Mouse (Mus musculus) right cerebral cortex, postnatal 14 days (tissue): Measurements from ENCODE around the gene Ndufv1.
A peak's percentile ranks its signal among the peaks of the same experiment; 100 is the strongest.
"Not testable (repeated sequence)": the region's sequence is repeated elsewhere in the genome, so short reads cannot be mapped to it uniquely, and the experiment has no call there.

Experiments used
- DNase-seq: peaks from one replicate; pipeline ENCODE4 v3.0.0; 2022

Gene Ndufv1

GRCm38 (mm10) chr19:4000119-4000900 is 12.3 kb downstream of the Ndufv1 start, which contains the start of the genes Nudt8 and Gm49405:
Nudt8 (plus strand) TSS chr19:4000580.
Gm49405 (plus strand) TSS chr19:4000626.
- DNase-seq, result peak; percentile 93

- DNase-seq, result no peak
Measured at GRCm38 (mm10) chr19:3999121-3999730, 13.4 kb downstream of the Ndufv1 start.

GRCm38 (mm10) chr19:3998335-3998734 is 14.3 kb downstream of the Ndufv1 start:
- DNase-seq, result no peak

- DNase-seq, result no peak
Measured at GRCm38 (mm10) chr19:3997231-3997630, 15.4 kb downstream of the Ndufv1 start.

GRCm38 (mm10) chr19:3996747-3997146 is 15.9 kb downstream of the Ndufv1 start:
- DNase-seq, result no peak

GRCm38 (mm10) chr19:3996106-3996505 is 16.5 kb downstream of the Ndufv1 start:
- DNase-seq, result no peak

GRCm38 (mm10) chr19:3995505-3995904 is 17.1 kb downstream of the Ndufv1 start:
- no peak for DNase-seq

- DNase-seq, result no peak
Measured at GRCm38 (mm10) chr19:3994932-3995331, 17.7 kb downstream of the Ndufv1 start.

GRCm38 (mm10) chr19:3992416-3992815 is 20.2 kb downstream of the Ndufv1 start, which contains the start of gene Tbx10:
Tbx10 (plus strand) TSS chr19:3992752.
- no peak for DNase-seq

GRCm38 (mm10) chr19:3991966-3992365 is 20.6 kb downstream of the Ndufv1 start:
- no peak for DNase-seq

GRCm38 (mm10) chr19:3991562-3991961 is 21.0 kb downstream of the Ndufv1 start:
- DNase-seq, result no peak

- no peak for DNase-seq
Measured at GRCm38 (mm10) chr19:3990804-3991203, 21.8 kb downstream of the Ndufv1 start.

GRCm38 (mm10) chr19:3988750-3989149 is 23.9 kb downstream of the Ndufv1 start:
- DNase-seq, result no peak

- DNase-seq, result no peak
Measured at GRCm38 (mm10) chr19:3988066-3988465, 24.5 kb downstream of the Ndufv1 start.

GRCm38 (mm10) chr19:3986334-3986733 is 26.3 kb downstream of the Ndufv1 start, which contains the start of gene Acy3:
Acy3 (plus strand) TSS chr19:3986570.
- peak; percentile 55 for DNase-seq

GRCm38 (mm10) chr19:3985261-3985681 is 27.3 kb downstream of the Ndufv1 start:
- no peak for DNase-seq

GRCm38 (mm10) chr19:3983527-3984200 is 28.9 kb downstream of the Ndufv1 start:
- no peak for DNase-seq

- no peak for DNase-seq
Measured at GRCm38 (mm10) chr19:3980917-3981316, 31.7 kb downstream of the Ndufv1 start.

GRCm38 (mm10) chr19:3980309-3980708 is 32.3 kb downstream of the Ndufv1 start:
- peak; percentile 76 for DNase-seq

- DNase-seq, result no peak
Measured at GRCm38 (mm10) chr19:3975866-3976265, 36.7 kb downstream of the Ndufv1 start.

- not testable (repeated sequence) for DNase-seq
Measured at GRCm38 (mm10) chr19:3974608-3975007, 38.0 kb downstream of the Ndufv1 start.

- no peak for DNase-seq
Measured at GRCm38 (mm10) chr19:3972229-3972628, 40.4 kb downstream of the Ndufv1 start, which contains the start of gene Aldh3b2. Aldh3b2 (plus strand) TSS chr19:3972328.

- no peak for DNase-seq
Measured at GRCm38 (mm10) chr19:3967258-3967657, 45.3 kb downstream of the Ndufv1 start.
